In genomic region chr14:55899701-55900413, GRCm38 (mm10) we compare ENCODE assay signal across 8 mouse cellular contexts. TPM values are rescaled to one million over a fixed set of nuclear protein-coding genes. Genes with fewer than 3 reads are reported as not detected.
A peak's percentile ranks its signal among the peaks of the same experiment; 100 is the strongest.
DNase-seq lines count a peak whose midpoint lies in the region; ATAC-seq lines count a peak whose summit lies in the region.

Gene Sdr39u1, minus strand, starts transcription at chr14:55900293.

- peak within 1 kb of the TSS; percentile 81 for H3K4me2 ChIP-seq in forebrain, embryonic 13.5 days
- peak within 1 kb of the TSS; percentile 97 for H3K4me2 ChIP-seq in heart, embryonic 16.5 days (ENCODE audit: low read depth, low read length)
- H3K4me2 ChIP-seq in liver, embryonic 12.5 days: peak within 1 kb of the TSS; percentile 73

- peaks cover 21% of the 10 kb centered on the region for H3K4me1 ChIP-seq in forebrain, embryonic 13.5 days
- peaks cover 14% of the 10 kb centered on the region for H3K4me1 ChIP-seq in heart, embryonic 16.5 days (ENCODE audit: control insufficient read depth, insufficient read depth, low read length)
- H3K4me1 ChIP-seq in liver, embryonic 12.5 days: peaks cover 29% of the 10 kb centered on the region

- H3K36me3 ChIP-seq in forebrain, embryonic 13.5 days (ENCODE audit: poor library complexity, severe bottlenecking): peaks cover 35% of the 10 kb centered on the region
- peaks cover 29% of the 10 kb centered on the region for H3K36me3 ChIP-seq in heart, embryonic 16.5 days (ENCODE audit: control insufficient read depth, insufficient read depth)
- peaks cover 31% of the 10 kb centered on the region for H3K36me3 ChIP-seq in liver, embryonic 12.5 days

- H3K27ac ChIP-seq in forebrain, embryonic 13.5 days: 0 out of 2 replicates have a peak within 1 kb of the TSS, but pooled peaks have one; percentile 4
- H3K27ac ChIP-seq in heart, embryonic 16.5 days (ENCODE audit: low read length): peak within 1 kb of the TSS; percentile 79
- H3K27ac ChIP-seq in liver, embryonic 12.5 days: peak within 1 kb of the TSS; percentile 20; the same call in 1 of the 2 replicates

- peak; percentile 94 for ATAC-seq in forebrain, embryonic 13.5 days
- ATAC-seq in heart, embryonic 16.5 days (replicated peaks; ENCODE audit: extremely low read depth, insufficient read depth, low FRiP score): peak; percentile 88
- ATAC-seq in liver, embryonic 12.5 days: peak; percentile 70

- peak within 1 kb of the TSS; percentile 76 for H3K9ac ChIP-seq in forebrain, embryonic 13.5 days
- peak within 1 kb of the TSS; percentile 86 for H3K9ac ChIP-seq in heart, embryonic 16.5 days (ENCODE audit: low read length)
- H3K9ac ChIP-seq in liver, embryonic 12.5 days: peak within 1 kb of the TSS; percentile 53

- WGBS in forebrain, embryonic 13.5 days: 3% methylated on average over 39 of the region's 39 CpGs
- WGBS in heart, embryonic 16.5 days: 2% methylated on average over 39 of the region's 39 CpGs
- 6% methylated on average over 39 of the region's 39 CpGs for WGBS in liver, embryonic 12.5 days (ENCODE audit: insufficient replicate concordance)

- H3K27me3 ChIP-seq in forebrain, embryonic 13.5 days: no peaks in the 10 kb centered on the region
- H3K27me3 ChIP-seq in heart, embryonic 16.5 days (ENCODE audit: control insufficient read depth, insufficient read depth, low read length): no peaks in the 10 kb centered on the region
- peaks cover 5% of the 10 kb centered on the region; the same call in 1 of the 2 replicates for H3K27me3 ChIP-seq in liver, embryonic 12.5 days (replicated peaks)

- peak within 1 kb of the TSS; percentile 47 for H3K4me3 ChIP-seq in forebrain, embryonic 13.5 days
- peak within 1 kb of the TSS; percentile 68 for H3K4me3 ChIP-seq in heart, embryonic 16.5 days (ENCODE audit: low read length)
- peak within 1 kb of the TSS; percentile 43 for H3K4me3 ChIP-seq in liver, embryonic 12.5 days

- H3K9me3 ChIP-seq in forebrain, embryonic 13.5 days (replicated peaks): no peaks in the 10 kb centered on the region
- no peaks in the 10 kb centered on the region for H3K9me3 ChIP-seq in heart, embryonic 16.5 days (replicated peaks; ENCODE audit: control insufficient read depth, low read length)
- no peaks in the 10 kb centered on the region for H3K9me3 ChIP-seq in liver, embryonic 12.5 days (replicated peaks)

- DNase-seq in CD4-positive helper T cell, adult 2 months (ENCODE audit: low read depth, low spot score): peak; percentile 93
- peak; percentile 60 for DNase-seq in c-Kit-positive CD71-positive TER-119-positive erythroid progenitor cells, embryonic 14.5 days (ENCODE audit: low spot score)
- peak; percentile 90 to 96 for DNase-seq in kidney, postnatal 25 days
- DNase-seq in naive thymus-derived CD4-positive, alpha-beta T cell, adult 2 months (ENCODE audit: low read depth): peak; percentile 93
- peak; percentile 80 to 89 for DNase-seq in spleen, postnatal 4 days (ENCODE audit: low spot score in 2 of 2)

RNA-seq across cellular contexts. Expression of gene Sdr39u1, which starts in this region (rescaled TPM):
- polyA plus RNA-seq in forebrain, embryonic 13.5 days (2015; fragmentation: Nextera tagmentation; extraction: Ambion mirVana): 71.0 and 72.3 TPM in 2 replicates
- 59.6 and 59.9 TPM in 2 replicates for polyA plus RNA-seq in heart, embryonic 16.5 days (2015; fragmentation: Nextera tagmentation; extraction: Ambion mirVana)
- polyA plus RNA-seq in liver, embryonic 12.5 days (2016; fragmentation: Nextera tagmentation; extraction: Ambion mirVana): 14.0 and 15.3 TPM in 2 replicates

Comparison
In these comparisons a context has a peak if more than half of its experiments do, and no peak if none do; other contexts are left out.
1. Peak in every context shown above with its lines: DNase-seq, ATAC-seq, H3K4me3 ChIP-seq and H3K27ac ChIP-seq.
2. H3K27ac ChIP-seq: peak in every context shown above with its lines; median percentile 79 in heart, embryonic 16.5 days; 20 in liver, embryonic 12.5 days; 4 in forebrain, embryonic 13.5 days.